Mouse (Mus musculus): ENCODE data around the gene Stk32b.

Gene Stk32b

DNA sequence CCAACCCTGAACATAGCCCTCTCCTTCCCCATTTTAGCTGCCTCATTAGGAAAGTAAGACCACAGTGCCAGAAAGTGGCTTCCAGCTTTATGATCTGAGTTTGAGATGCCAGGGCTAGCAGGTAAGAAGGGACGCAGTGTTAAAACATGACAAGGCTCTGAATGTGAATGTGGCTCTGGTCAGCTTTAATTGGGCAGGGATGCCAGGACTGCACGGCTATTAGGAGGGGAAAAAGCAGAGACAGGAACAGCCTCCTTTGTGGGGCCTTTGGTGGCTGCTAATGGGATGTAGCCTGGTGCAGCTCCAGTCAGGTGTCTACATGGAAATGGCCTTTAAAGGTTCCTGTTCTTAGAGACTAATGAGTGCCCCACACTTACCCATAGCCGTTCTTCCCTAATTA, 52.0 kb downstream of the Stk32b start:
- no peak for DNase-seq (ENCODE audit: low read depth, low spot score)

DNA sequence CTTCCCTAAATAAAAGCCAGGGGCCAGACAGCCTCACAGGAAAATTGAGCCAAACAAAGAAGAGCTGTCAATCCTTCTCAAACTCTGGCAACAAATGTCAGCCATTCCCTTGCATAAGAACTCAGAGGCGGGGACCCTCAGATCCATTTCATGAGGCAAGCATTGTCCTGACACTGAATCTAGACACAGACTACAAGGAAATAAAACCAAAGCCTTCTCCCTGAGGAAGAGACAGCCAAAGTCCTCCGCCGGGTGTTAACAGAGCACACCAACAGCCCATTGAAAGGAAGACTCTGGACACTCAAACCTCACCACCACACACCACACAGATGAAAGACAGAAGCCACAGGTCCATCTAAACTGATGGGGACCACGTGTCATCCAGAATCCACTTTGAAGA, 57.8 kb downstream of the Stk32b start:
- no peak for DNase-seq (ENCODE audit: low read depth, low spot score)

GRCm38 (mm10) chr5:37657741-37658140, 59.2 kb downstream of the Stk32b start:
- DNase-seq (ENCODE audit: low read depth, low spot score), result no peak

- no peak for DNase-seq (ENCODE audit: low read depth, low spot score)
Measured at GRCm38 (mm10) chr5:37655208-37655607, 61.8 kb downstream of the Stk32b start.

- DNase-seq (ENCODE audit: low read depth, low spot score), result no peak
Measured at GRCm38 (mm10) chr5:37650681-37651211, 66.2 kb downstream of the Stk32b start.

- no peak for DNase-seq (ENCODE audit: low read depth, low spot score)
Measured at GRCm38 (mm10) chr5:37650089-37650601, 66.8 kb downstream of the Stk32b start.

DNA sequence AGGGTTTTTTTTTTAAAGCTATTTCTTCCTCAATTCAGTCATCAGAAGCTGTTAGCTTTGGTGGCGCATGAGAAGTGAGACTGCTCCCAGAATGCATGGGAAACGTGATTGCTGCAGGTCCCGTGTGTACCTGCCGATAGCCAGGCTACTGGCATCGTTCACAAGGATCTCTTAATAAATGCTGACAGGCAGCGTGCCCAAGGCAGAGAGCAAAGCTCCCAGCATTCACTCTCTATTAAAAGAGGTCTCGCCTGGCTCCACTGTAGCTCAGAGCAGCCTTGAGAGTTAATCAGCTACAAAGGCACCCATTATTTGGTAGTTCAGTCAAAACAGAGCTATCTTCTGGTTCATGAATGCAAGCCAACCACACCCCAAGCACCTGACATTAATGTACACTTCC, 72.9 kb downstream of the Stk32b start:
- DNase-seq (ENCODE audit: low read depth, low spot score), result no peak

DNA sequence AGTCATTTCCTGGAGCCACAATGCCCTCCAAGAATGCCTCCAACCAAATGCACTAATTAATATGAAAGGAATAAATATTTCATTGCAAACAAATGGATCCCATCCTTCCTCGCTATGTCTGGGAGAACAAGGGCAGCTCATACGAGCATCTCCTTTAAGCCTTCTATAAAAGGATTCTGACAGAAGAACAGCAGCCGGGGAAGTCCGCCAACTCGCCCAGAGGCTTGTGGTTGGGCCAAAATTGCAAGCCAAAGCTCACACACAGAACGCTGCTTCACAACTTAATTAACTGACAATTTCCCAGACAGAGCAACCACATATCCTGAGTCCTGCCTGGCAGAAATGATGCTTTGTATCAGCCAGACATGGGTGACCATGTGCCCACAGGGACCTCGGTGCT, 74.5 kb downstream of the Stk32b start:
- DNase-seq (ENCODE audit: low read depth, low spot score), result no peak

GRCm38 (mm10) chr5:37634791-37635190, 82.2 kb downstream of the Stk32b start:
- DNase-seq (ENCODE audit: low read depth, low spot score), result no peak

- no peak for DNase-seq (ENCODE audit: low read depth, low spot score)
Measured at GRCm38 (mm10) chr5:37627437-37628163, 89.4 kb downstream of the Stk32b start.

- no peak for DNase-seq (ENCODE audit: low read depth, low spot score)
Measured at GRCm38 (mm10) chr5:37611874-37612273, 105.1 kb downstream of the Stk32b start.

- no peak for DNase-seq (ENCODE audit: low read depth, low spot score)
Measured at GRCm38 (mm10) chr5:37599566-37599965, 117.4 kb downstream of the Stk32b start.

DNA sequence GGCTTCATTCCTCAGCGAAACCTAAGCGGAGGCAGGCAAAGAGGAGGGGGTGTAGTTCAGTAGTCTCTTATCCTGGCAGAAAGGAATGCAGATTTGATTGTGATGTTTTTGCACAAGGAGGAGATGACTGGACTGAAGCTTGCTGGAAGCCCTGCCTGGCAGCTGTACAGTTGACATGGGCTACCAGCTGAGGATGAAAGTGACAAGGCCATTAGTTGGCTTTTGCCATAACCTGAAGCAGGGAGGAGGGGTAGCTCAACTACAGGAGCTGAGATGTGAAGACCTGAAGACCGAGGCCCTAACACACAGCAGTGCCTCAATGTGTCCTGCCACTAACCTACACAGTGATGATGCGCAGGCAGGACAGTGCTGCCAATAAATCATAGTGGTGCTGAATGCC, 118.7 kb downstream of the Stk32b start:
- DNase-seq (ENCODE audit: low read depth, low spot score), result no peak

- DNase-seq (ENCODE audit: low read depth, low spot score), result no peak
Measured at GRCm38 (mm10) chr5:37592411-37592810, 124.6 kb downstream of the Stk32b start.

GRCm38 (mm10) chr5:37587861-37588260, 129.1 kb downstream of the Stk32b start:
- no peak for DNase-seq (ENCODE audit: low read depth, low spot score)

GRCm38 (mm10) chr5:37586071-37586470, 130.9 kb downstream of the Stk32b start:
- no peak for DNase-seq (ENCODE audit: low read depth, low spot score)

GRCm38 (mm10) chr5:37575427-37575826, 141.5 kb downstream of the Stk32b start:
- no peak for DNase-seq (ENCODE audit: low read depth, low spot score)

DNA sequence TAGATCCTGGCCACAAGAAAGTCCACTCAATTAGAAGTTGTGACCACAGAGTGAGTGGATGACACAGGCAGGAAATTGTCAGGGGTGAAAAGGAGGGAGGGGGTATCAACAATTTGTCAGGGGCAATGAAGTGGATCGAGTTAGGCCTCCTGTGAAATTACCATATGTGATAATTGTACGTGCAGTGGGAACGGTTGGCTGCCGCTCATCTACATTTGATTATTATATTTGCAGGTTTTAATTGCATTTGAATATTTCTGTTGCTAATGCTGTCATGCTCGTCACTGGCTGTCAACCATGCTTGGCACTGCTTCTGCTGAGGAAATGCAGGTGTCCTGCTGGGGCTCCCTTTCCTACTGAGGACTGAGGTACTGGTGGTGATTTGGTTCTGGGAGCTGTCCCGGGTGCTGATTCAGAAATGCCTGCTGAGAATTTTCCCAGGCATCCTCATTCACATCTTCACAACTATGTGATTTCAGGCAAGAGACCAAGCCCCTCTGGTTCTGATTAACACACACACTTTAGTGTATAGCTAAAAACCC, 159.6 kb downstream of the Stk32b start:
- DNase-seq (ENCODE audit: low read depth, low spot score), result no peak

- no peak for DNase-seq (ENCODE audit: low read depth, low spot score)
Measured at GRCm38 (mm10) chr5:37554231-37554630, 162.7 kb downstream of the Stk32b start.

- DNase-seq (ENCODE audit: low read depth, low spot score), result no peak
Measured at GRCm38 (mm10) chr5:37551649-37552048, 165.3 kb downstream of the Stk32b start.

- no peak for DNase-seq (ENCODE audit: low read depth, low spot score)
Measured at GRCm38 (mm10) chr5:37535726-37536293, 181.2 kb downstream of the Stk32b start.

DNA sequence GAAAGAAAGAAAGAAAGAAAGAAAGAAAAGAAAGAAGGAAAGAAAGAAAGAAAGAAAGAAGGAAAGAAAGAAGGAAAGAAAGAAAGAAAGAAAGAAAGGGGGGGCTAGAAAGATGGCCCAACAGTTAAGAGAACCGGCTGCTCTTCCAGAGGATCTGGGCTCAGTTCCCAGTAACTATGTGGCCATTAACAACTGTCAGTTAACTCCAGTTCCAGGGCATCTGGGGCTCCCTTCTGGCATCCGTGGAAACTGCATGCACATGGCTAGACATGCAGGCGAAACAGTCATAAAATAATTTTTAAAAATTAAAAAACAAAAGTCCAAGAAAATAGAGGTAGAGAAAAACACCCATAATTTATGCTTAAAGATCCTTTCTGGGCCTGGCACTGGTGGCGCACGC, 181.7 kb downstream of the Stk32b start:
- no peak for DNase-seq (ENCODE audit: low read depth, low spot score)

- no peak for DNase-seq (ENCODE audit: low read depth, low spot score)
Measured at GRCm38 (mm10) chr5:37525363-37525762, 191.6 kb downstream of the Stk32b start.

Data from CD4-positive helper T cell, adult 2 months (primary cell).